Mouse (Mus musculus): ENCODE measurements around the gene Fem1a. TPM values are rescaled to one million over a fixed set of nuclear protein-coding genes. Genes with fewer than 3 reads are reported as not detected.
A peak's percentile ranks its signal among the peaks of the same experiment; 100 is the strongest.

Fem1a gene
- polyA plus RNA-seq, 1 experiment from 2014 or later, result 15.3 TPM

- ATAC-seq (replicated peaks; ENCODE audit: low FRiP score, low TSS enrichment, low read depth) (peak; percentile 99), DNase-seq (ENCODE audit: low spot score) (peak; percentile 88)
- under 1% methylated on average over 74 of the region's 78 CpGs for WGBS
- Histone ChIP-seq H3K9me3 (ENCODE audit: control insufficient read depth, low read length) (no peaks in the 10 kb centered on the region), H3K27me3 (replicated peaks; ENCODE audit: control insufficient read depth, insufficient read depth, low read length) (no peaks in the 10 kb centered on the region), H3K4me2 (ENCODE audit: low read length) (peak within 1 kb of the TSS; percentile 88), H3K36me3 (ENCODE audit: control insufficient read depth, insufficient read depth, low read length) (no peaks in the 10 kb centered on the region), H3K4me3 (ENCODE audit: low read depth, low read length) (peak within 1 kb of the TSS; percentile 80), H3K4me1 (replicated peaks; ENCODE audit: control insufficient read depth, insufficient read depth, low read length) (peaks cover 16% of the 10 kb centered on the region), H3K9ac (ENCODE audit: low read length) (peak within 1 kb of the TSS; percentile 59), H3K27ac (ENCODE audit: low read depth) (peak within 1 kb of the TSS; percentile 73)
Observed at GRCm38 (mm10) chr17:56218377-56219191, 38.0 kb upstream of the Fem1a start, which contains the start of gene Dpp9. Gene Dpp9 (minus strand): TSS chr17:56218905.

- ATAC-seq (replicated peaks; ENCODE audit: low FRiP score, low TSS enrichment, low read depth), result peak; percentile 24; the same call in 1 of the 2 replicates
- peak overlapping the region; percentile 59 for H3K9ac ChIP-seq (ENCODE audit: low read length)
- peak overlapping the region; percentile 73 for H3K27ac ChIP-seq (ENCODE audit: low read depth)
- H3K36me3 ChIP-seq (ENCODE audit: control insufficient read depth, insufficient read depth, low read length), result no peaks in the 10 kb centered on the region
- H3K4me3 ChIP-seq (ENCODE audit: low read depth, low read length), result peak overlapping the region; percentile 80
- H3K27me3 ChIP-seq (replicated peaks; ENCODE audit: control insufficient read depth, insufficient read depth, low read length), result no peaks in the 10 kb centered on the region
- no peaks in the 10 kb centered on the region for H3K9me3 ChIP-seq (ENCODE audit: control insufficient read depth, low read length)
- DNase-seq (ENCODE audit: low spot score), result no peak
- peak overlapping the region; percentile 88 for H3K4me2 ChIP-seq (ENCODE audit: low read length)
- H3K4me1 ChIP-seq (replicated peaks; ENCODE audit: control insufficient read depth, insufficient read depth, low read length), result peaks cover 16% of the 10 kb centered on the region
- WGBS, result 43% methylated on average over 12 of the region's 12 CpGs
Observed at GRCm38 (mm10) chr17:56219251-56219650, 37.4 kb upstream of the Fem1a start.

- Histone ChIP-seq H3K4me1 (replicated peaks; ENCODE audit: control insufficient read depth, insufficient read depth, low read length) (peaks cover 16% of the 10 kb centered on the region), H3K9ac (ENCODE audit: low read length) (no peak overlapping the region), H3K4me3 (ENCODE audit: low read depth, low read length) (no peak overlapping the region), H3K4me2 (ENCODE audit: low read length) (no peak overlapping the region), H3K27ac (ENCODE audit: low read depth) (no peak overlapping the region), H3K36me3 (ENCODE audit: control insufficient read depth, insufficient read depth, low read length) (no peaks in the 10 kb centered on the region), H3K27me3 (replicated peaks; ENCODE audit: control insufficient read depth, insufficient read depth, low read length) (no peaks in the 10 kb centered on the region), H3K9me3 (ENCODE audit: control insufficient read depth, low read length) (no peaks in the 10 kb centered on the region)
- WGBS, result 46% methylated on average over 3 of the region's 3 CpGs
- ATAC-seq (replicated peaks; ENCODE audit: low FRiP score, low TSS enrichment, low read depth) (no peak), DNase-seq (ENCODE audit: low spot score) (no peak)
Observed at GRCm38 (mm10) chr17:56219805-56220204, 36.8 kb upstream of the Fem1a start.

DNA sequence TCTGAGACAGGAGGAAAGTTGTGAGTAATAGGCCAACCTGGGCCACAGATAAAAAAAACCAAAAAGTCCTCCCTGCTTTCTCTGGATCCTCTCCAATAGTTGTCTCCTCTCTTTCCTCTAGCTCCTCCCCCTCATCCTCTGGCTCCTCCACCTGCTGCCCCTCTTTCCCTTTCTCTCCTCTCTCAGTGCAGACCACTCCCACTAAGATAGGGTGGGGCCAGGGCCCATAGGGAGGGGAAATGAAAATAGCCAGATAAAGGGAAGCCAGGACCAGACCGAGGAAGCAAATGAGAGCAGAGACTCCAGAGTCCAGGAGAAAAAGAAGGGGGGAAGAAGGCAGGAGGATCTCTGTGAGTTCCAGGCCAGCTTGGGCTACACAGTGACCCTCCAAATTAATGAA lies 31.7 kb upstream of the Fem1a start:
- Histone ChIP-seq H3K27ac (ENCODE audit: low read depth) (no peak overlapping the region), H3K36me3 (ENCODE audit: control insufficient read depth, insufficient read depth, low read length) (no peaks in the 10 kb centered on the region), H3K4me3 (ENCODE audit: low read depth, low read length) (no peak overlapping the region), H3K4me2 (ENCODE audit: low read length) (no peak overlapping the region), H3K9ac (ENCODE audit: low read length) (no peak overlapping the region), H3K9me3 (ENCODE audit: control insufficient read depth, low read length) (no peaks in the 10 kb centered on the region), H3K27me3 (replicated peaks; ENCODE audit: control insufficient read depth, insufficient read depth, low read length) (no peaks in the 10 kb centered on the region), H3K4me1 (replicated peaks; ENCODE audit: control insufficient read depth, insufficient read depth, low read length) (no peaks in the 10 kb centered on the region)
- 15% methylated on average over 1 of the region's 1 CpGs for WGBS
- ATAC-seq (replicated peaks; ENCODE audit: low FRiP score, low TSS enrichment, low read depth) (no peak), DNase-seq (ENCODE audit: low spot score) (no peak)

DNA sequence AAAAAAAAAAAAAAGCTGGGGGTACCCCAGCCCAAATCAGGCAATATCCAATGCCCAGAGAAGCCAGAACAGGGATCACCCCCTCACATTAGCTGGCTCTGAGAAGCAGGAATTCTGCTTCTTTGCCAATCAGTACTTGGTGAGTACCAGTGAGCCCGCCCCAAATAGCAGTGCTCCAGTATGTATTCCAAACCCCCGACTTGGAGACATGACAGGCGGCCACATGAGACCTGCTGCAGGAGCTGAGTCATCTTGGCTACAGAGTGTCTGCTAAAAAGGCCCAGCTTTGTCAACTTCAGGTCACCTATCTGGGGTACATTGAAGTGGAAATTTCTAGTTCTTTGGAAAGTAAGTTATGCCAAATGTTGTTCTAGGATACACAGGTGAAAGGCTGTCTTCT lies 30.0 kb upstream of the Fem1a start:
- H3K4me2 ChIP-seq (ENCODE audit: low read length), result no peak overlapping the region
- H3K27me3 ChIP-seq (replicated peaks; ENCODE audit: control insufficient read depth, insufficient read depth, low read length), result no peaks in the 10 kb centered on the region
- no peaks in the 10 kb centered on the region for H3K36me3 ChIP-seq (ENCODE audit: control insufficient read depth, insufficient read depth, low read length)
- H3K4me3 ChIP-seq (ENCODE audit: low read depth, low read length), result no peak overlapping the region
- no peak overlapping the region for H3K9ac ChIP-seq (ENCODE audit: low read length)
- 74% methylated on average over 3 of the region's 3 CpGs for WGBS
- H3K27ac ChIP-seq (ENCODE audit: low read depth), result no peak overlapping the region
- ATAC-seq (replicated peaks; ENCODE audit: low FRiP score, low TSS enrichment, low read depth) (no peak), DNase-seq (ENCODE audit: low spot score) (no peak)
- no peaks in the 10 kb centered on the region for H3K9me3 ChIP-seq (ENCODE audit: control insufficient read depth, low read length)
- H3K4me1 ChIP-seq (replicated peaks; ENCODE audit: control insufficient read depth, insufficient read depth, low read length), result no peaks in the 10 kb centered on the region

- no peak for DNase-seq (ENCODE audit: low spot score)
- no peaks in the 10 kb centered on the region for H3K27me3 ChIP-seq (replicated peaks; ENCODE audit: control insufficient read depth, insufficient read depth, low read length)
- no peak overlapping the region for H3K4me3 ChIP-seq (ENCODE audit: low read depth, low read length)
- 63% methylated on average over 10 of the region's 10 CpGs for WGBS
- no peaks in the 10 kb centered on the region for H3K9me3 ChIP-seq (ENCODE audit: control insufficient read depth, low read length)
- H3K27ac ChIP-seq (ENCODE audit: low read depth), result no peak overlapping the region
- H3K4me1 ChIP-seq (replicated peaks; ENCODE audit: control insufficient read depth, insufficient read depth, low read length), result no peaks in the 10 kb centered on the region
- no peaks in the 10 kb centered on the region for H3K36me3 ChIP-seq (ENCODE audit: control insufficient read depth, insufficient read depth, low read length)
- no peak overlapping the region for H3K4me2 ChIP-seq (ENCODE audit: low read length)
- ATAC-seq (replicated peaks; ENCODE audit: low FRiP score, low TSS enrichment, low read depth), result no peak
- H3K9ac ChIP-seq (ENCODE audit: low read length), result no peak overlapping the region
Observed at GRCm38 (mm10) chr17:56229943-56230342, 26.7 kb upstream of the Fem1a start.

GRCm38 (mm10) chr17:56233389-56233788 lies 23.2 kb upstream of the Fem1a start:
- no peak for DNase-seq (ENCODE audit: low spot score)
- H3K4me2 ChIP-seq (ENCODE audit: low read length), result no peak overlapping the region
- no peaks in the 10 kb centered on the region for H3K9me3 ChIP-seq (ENCODE audit: control insufficient read depth, low read length)
- 0 out of 2 replicates have a peak, but pooled peaks have one; percentile 38 for ATAC-seq (replicated peaks; ENCODE audit: low FRiP score, low TSS enrichment, low read depth)
- H3K36me3 ChIP-seq (ENCODE audit: control insufficient read depth, insufficient read depth, low read length), result no peaks in the 10 kb centered on the region
- 47% methylated on average over 8 of the region's 8 CpGs for WGBS
- H3K9ac ChIP-seq (ENCODE audit: low read length), result no peak overlapping the region
- no peak overlapping the region for H3K27ac ChIP-seq (ENCODE audit: low read depth)
- no peaks in the 10 kb centered on the region for H3K4me1 ChIP-seq (replicated peaks; ENCODE audit: control insufficient read depth, insufficient read depth, low read length)
- H3K27me3 ChIP-seq (replicated peaks; ENCODE audit: control insufficient read depth, insufficient read depth, low read length), result no peaks in the 10 kb centered on the region
- H3K4me3 ChIP-seq (ENCODE audit: low read depth, low read length), result no peak overlapping the region

GRCm38 (mm10) chr17:56233818-56234469 lies 22.7 kb upstream of the Fem1a start:
- Histone ChIP-seq H3K36me3 (ENCODE audit: control insufficient read depth, insufficient read depth, low read length) (no peaks in the 10 kb centered on the region), H3K27me3 (replicated peaks; ENCODE audit: control insufficient read depth, insufficient read depth, low read length) (no peaks in the 10 kb centered on the region), H3K9ac (ENCODE audit: low read length) (no peak overlapping the region), H3K9me3 (ENCODE audit: control insufficient read depth, low read length) (no peaks in the 10 kb centered on the region), H3K4me2 (ENCODE audit: low read length) (no peak overlapping the region), H3K4me1 (replicated peaks; ENCODE audit: control insufficient read depth, insufficient read depth, low read length) (no peaks in the 10 kb centered on the region), H3K27ac (ENCODE audit: low read depth) (no peak overlapping the region), H3K4me3 (ENCODE audit: low read depth, low read length) (no peak overlapping the region)
- ATAC-seq (replicated peaks; ENCODE audit: low FRiP score, low TSS enrichment, low read depth) (peak; percentile 85), DNase-seq (ENCODE audit: low spot score) (peak; percentile 71)
- 3% methylated on average over 14 of the region's 14 CpGs for WGBS

All from intestine, embryonic 14.5 days (tissue).